In the genomic region with DNA sequence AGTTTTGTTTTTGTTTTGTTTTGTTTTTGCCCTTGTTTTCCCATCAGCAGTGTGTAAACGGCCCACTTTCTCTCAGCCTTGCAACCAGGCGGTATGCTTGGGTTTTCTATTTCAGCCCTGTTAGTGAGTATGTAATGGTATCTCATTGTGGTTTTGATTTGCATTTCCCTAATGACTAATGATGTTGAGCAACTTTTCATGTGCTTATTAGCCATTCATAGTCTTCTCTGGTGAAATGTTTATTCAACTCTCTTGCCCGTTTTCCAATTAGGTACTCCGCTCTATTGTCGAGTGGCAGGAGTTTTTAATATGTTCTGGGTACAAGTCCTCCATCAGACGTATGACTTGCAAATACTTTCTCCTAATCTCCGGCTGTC, we compare ENCODE assay signal across 11 mouse cellular contexts.
DNase-seq lines count a peak whose midpoint lies in the region; ATAC-seq lines count a peak whose summit lies in the region.
"Had no signal": no experiment of that assay in that cellular context is flagged by ENCODE, and none has a peak within 500 bp of the region (broad histone marks: within the 10 kb centered on the region; RNA-seq: fewer than 3 reads in every experiment).

No protein-coding gene starts in this region.

- no peaks in the 10 kb centered on the region for H3K36me3 ChIP-seq in embryonic facial prominence, embryonic 11.5 days (replicated peaks; ENCODE audit: control insufficient read depth, insufficient read depth, low read depth, low read length)
- H3K36me3 ChIP-seq in embryonic facial prominence, embryonic 10.5 days (replicated peaks): no peaks in the 10 kb centered on the region
- no peaks in the 10 kb centered on the region for H3K36me3 ChIP-seq in limb, embryonic 12.5 days
- H3K36me3 ChIP-seq in limb, embryonic 10.5 days: no peaks in the 10 kb centered on the region
- H3K36me3 ChIP-seq in limb, embryonic 13.5 days: no peaks in the 10 kb centered on the region
- H3K36me3 ChIP-seq: embryonic facial prominence, embryonic 12.5 days; liver, embryonic 13.5 days had no signal

- 49% methylated on average over 7 of the region's 7 CpGs for WGBS in embryonic facial prominence, embryonic 11.5 days
- 65% methylated on average over 7 of the region's 7 CpGs for WGBS in embryonic facial prominence, embryonic 10.5 days
- 64% methylated on average over 7 of the region's 7 CpGs for WGBS in limb, embryonic 12.5 days
- 82% methylated on average over 7 of the region's 7 CpGs for whole genome bisulfite sequencing in limb, embryonic 10.5 days
- 51% methylated on average over 7 of the region's 7 CpGs for WGBS in limb, embryonic 13.5 days

- H3K4me2 ChIP-seq in embryonic facial prominence, embryonic 11.5 days (ENCODE audit: low read depth, low read length): no peak overlapping the region
- H3K4me2 ChIP-seq in limb, embryonic 12.5 days: no peak overlapping the region
- no peak overlapping the region for H3K4me2 ChIP-seq in limb, embryonic 13.5 days (replicated peaks)
- H3K4me2 ChIP-seq: embryonic facial prominence, embryonic 12.5 days had no signal

- H3K9ac ChIP-seq in embryonic facial prominence, embryonic 11.5 days (replicated peaks; ENCODE audit: low read length): no peak overlapping the region
- H3K9ac ChIP-seq in limb, embryonic 12.5 days (replicated peaks): no peak overlapping the region
- H3K9ac ChIP-seq in limb, embryonic 13.5 days: no peak overlapping the region
- H3K9ac ChIP-seq: embryonic facial prominence, embryonic 12.5 days; liver, embryonic 13.5 days had no signal

- H3K27me3 ChIP-seq in embryonic facial prominence, embryonic 11.5 days (ENCODE audit: control insufficient read depth, insufficient read depth, low read length): no peaks in the 10 kb centered on the region
- peaks cover 41% of the 10 kb centered on the region for H3K27me3 ChIP-seq in embryonic facial prominence, embryonic 10.5 days (replicated peaks; ENCODE audit: low read depth, poor library complexity, severe bottlenecking)
- no peaks in the 10 kb centered on the region for H3K27me3 ChIP-seq in limb, embryonic 12.5 days
- H3K27me3 ChIP-seq in limb, embryonic 10.5 days (ENCODE audit: low read depth, poor library complexity, severe bottlenecking): peaks cover 9% of the 10 kb centered on the region; the same call in 1 of the 2 replicates
- H3K27me3 ChIP-seq in limb, embryonic 13.5 days: no peaks in the 10 kb centered on the region
- H3K27me3 ChIP-seq: embryonic facial prominence, embryonic 12.5 days; liver, embryonic 13.5 days had no signal

- H3K9me3 ChIP-seq in embryonic facial prominence, embryonic 11.5 days (replicated peaks; ENCODE audit: control insufficient read depth, low read length): no peaks in the 10 kb centered on the region
- H3K9me3 ChIP-seq in embryonic facial prominence, embryonic 10.5 days: no peaks in the 10 kb centered on the region
- no peaks in the 10 kb centered on the region for H3K9me3 ChIP-seq in limb, embryonic 12.5 days
- no peaks in the 10 kb centered on the region for H3K9me3 ChIP-seq in limb, embryonic 10.5 days (replicated peaks)
- H3K9me3 ChIP-seq in limb, embryonic 13.5 days: no peaks in the 10 kb centered on the region
- H3K9me3 ChIP-seq: embryonic facial prominence, embryonic 12.5 days; liver, embryonic 13.5 days had no signal

- no peak overlapping the region for H3K27ac ChIP-seq in embryonic facial prominence, embryonic 11.5 days (replicated peaks; ENCODE audit: low read depth, low read length)
- H3K27ac ChIP-seq in embryonic facial prominence, embryonic 10.5 days (replicated peaks): no peak overlapping the region
- peak overlapping the region; percentile 62; the same call in 1 of the 2 replicates for H3K27ac ChIP-seq in limb, embryonic 12.5 days
- H3K27ac ChIP-seq in limb, embryonic 10.5 days: no peak overlapping the region
- H3K27ac ChIP-seq in brown adipose tissue, adult 24 weeks (replicated peaks; ENCODE audit: low read depth, low read length): 0 out of 2 replicates have a peak overlapping the region, but pooled peaks have one; percentile 12
- peak overlapping the region; percentile 3; the same call in 1 of the 2 replicates for H3K27ac ChIP-seq in limb, embryonic 13.5 days
- H3K27ac ChIP-seq: embryonic facial prominence, embryonic 12.5 days; liver, embryonic 13.5 days had no signal

- DNase-seq in embryonic facial prominence, embryonic 11.5 days (ENCODE audit: low spot score): peak; percentile 9
- no peak for DNase-seq in embryonic facial prominence, embryonic 10.5 days (ENCODE audit: low spot score)
- no peak for DNase-seq in limb, embryonic 10.5 days (ENCODE audit: low spot score)
- no peak for DNase-seq in layer of hippocampus, adult 9-11 months
- DNase-seq in cerebellum, adult 9-10 months: no peak
- DNase-seq: gastrocnemius, postnatal 25 days; liver, embryonic 13.5 days had no signal

- no peaks in the 10 kb centered on the region for H3K4me1 ChIP-seq in embryonic facial prominence, embryonic 11.5 days (ENCODE audit: control insufficient read depth, insufficient read depth, low read length)
- H3K4me1 ChIP-seq in embryonic facial prominence, embryonic 10.5 days: peaks cover 35% of the 10 kb centered on the region
- H3K4me1 ChIP-seq in limb, embryonic 12.5 days (replicated peaks): peaks cover 44% of the 10 kb centered on the region
- H3K4me1 ChIP-seq in limb, embryonic 10.5 days: peaks cover 28% of the 10 kb centered on the region
- H3K4me1 ChIP-seq in brown adipose tissue, adult 24 weeks (ENCODE audit: control insufficient read depth, insufficient read depth, insufficient read length, low read length): peaks cover 6% of the 10 kb centered on the region; the same call in 1 of the 2 replicates
- H3K4me1 ChIP-seq in limb, embryonic 13.5 days: peaks cover 31% of the 10 kb centered on the region

- H3K4me3 ChIP-seq in embryonic facial prominence, embryonic 11.5 days (ENCODE audit: low read depth, low read length): no peak overlapping the region
- no peak overlapping the region for H3K4me3 ChIP-seq in embryonic facial prominence, embryonic 10.5 days
- H3K4me3 ChIP-seq in limb, embryonic 12.5 days (replicated peaks): no peak overlapping the region
- H3K4me3 ChIP-seq in limb, embryonic 10.5 days: no peak overlapping the region
- H3K4me3 ChIP-seq in brown adipose tissue, adult 24 weeks (ENCODE audit: insufficient read depth, low read depth, low read length): peak overlapping the region; percentile 21; the same call in 1 of the 2 replicates
- no peak overlapping the region for H3K4me3 ChIP-seq in limb, embryonic 13.5 days
- H3K4me3 ChIP-seq: embryonic facial prominence, embryonic 12.5 days; liver, embryonic 13.5 days had no signal

- ATAC-seq in embryonic facial prominence, embryonic 11.5 days (replicated peaks; ENCODE audit: insufficient number of reproducible peaks, low FRiP score, low TSS enrichment, low read depth): no peak
- ATAC-seq in limb, embryonic 12.5 days (ENCODE audit: insufficient number of reproducible peaks, insufficient read depth, low FRiP score, low TSS enrichment, low read depth): no peak
- no peak for ATAC-seq in limb, embryonic 13.5 days (ENCODE audit: low FRiP score, low read depth)

Comparison
In these comparisons a context has a peak if more than half of its experiments do, and no peak if none do; other contexts are left out.
1. H3K27ac ChIP-seq: peak in limb, embryonic 12.5 days (single experiment), brown adipose tissue, adult 24 weeks (single experiment) and limb, embryonic 13.5 days (single experiment); none in embryonic facial prominence, embryonic 11.5 days (single experiment), embryonic facial prominence, embryonic 10.5 days (single experiment) and limb, embryonic 10.5 days (single experiment).